Mouse (Mus musculus): ENCODE results near the gene Muc5b.
"Not testable (repeated sequence)": the region's sequence is repeated elsewhere in the genome, so short reads cannot be mapped to it uniquely, and the experiment has no call there.

The Muc5b gene

GRCm38 (mm10) chr7:141838779-141839178 lies at the start of gene Muc5b:
TSS of gene Muc5b (plus strand) at chr7:141839070.
- DNase-seq (ENCODE audit: low read depth, low spot score) = no peak

DNA sequence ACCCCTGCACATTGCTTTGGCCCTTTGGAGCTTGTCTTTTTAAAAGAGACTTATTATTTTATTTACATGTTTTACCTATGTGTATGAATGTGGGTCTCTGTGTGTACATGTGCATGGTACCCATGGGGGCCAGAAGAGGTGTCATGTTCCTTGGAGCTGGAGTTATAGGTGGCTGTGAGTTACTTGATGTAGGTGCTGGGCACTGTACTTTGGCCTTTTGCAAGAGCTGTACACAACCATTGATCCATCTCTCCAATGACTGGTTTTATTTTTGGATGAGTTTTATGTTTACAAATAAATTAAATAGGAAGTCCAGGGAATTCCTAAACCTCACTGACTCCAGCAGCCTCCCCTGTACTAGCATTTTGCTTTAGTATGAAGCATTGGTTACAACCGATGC lies 44.6 kb upstream of the Muc5b start:
- no peak for DNase-seq (ENCODE audit: low read depth, low spot score)

- DNase-seq (ENCODE audit: low read depth, low spot score) = no peak
Measured at GRCm38 (mm10) chr7:141803206-141803605, 35.7 kb upstream of the Muc5b start.

- DNase-seq (ENCODE audit: low read depth, low spot score) = no peak
Measured at GRCm38 (mm10) chr7:141805384-141805783, 33.5 kb upstream of the Muc5b start.

DNA sequence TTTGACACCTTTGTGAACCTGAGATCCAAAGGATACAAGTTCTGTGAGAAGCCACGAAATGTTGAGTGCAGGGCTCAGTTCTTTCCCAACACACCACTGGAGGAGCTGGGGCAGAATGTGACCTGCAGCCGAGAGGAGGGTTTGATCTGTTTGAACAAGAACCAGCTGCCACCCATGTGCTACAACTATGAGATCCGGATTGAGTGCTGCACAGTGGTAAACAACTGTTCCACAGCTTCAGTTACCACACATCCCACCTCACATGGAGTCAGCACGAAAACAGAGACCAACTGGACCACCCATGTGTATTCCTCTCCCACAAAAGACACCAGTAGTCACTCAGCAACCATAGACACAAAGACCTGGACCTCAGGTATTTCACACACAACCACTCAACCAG lies 31.0 kb upstream of the Muc5b start:
- DNase-seq (ENCODE audit: low read depth, low spot score) = not testable (repeated sequence)

DNA sequence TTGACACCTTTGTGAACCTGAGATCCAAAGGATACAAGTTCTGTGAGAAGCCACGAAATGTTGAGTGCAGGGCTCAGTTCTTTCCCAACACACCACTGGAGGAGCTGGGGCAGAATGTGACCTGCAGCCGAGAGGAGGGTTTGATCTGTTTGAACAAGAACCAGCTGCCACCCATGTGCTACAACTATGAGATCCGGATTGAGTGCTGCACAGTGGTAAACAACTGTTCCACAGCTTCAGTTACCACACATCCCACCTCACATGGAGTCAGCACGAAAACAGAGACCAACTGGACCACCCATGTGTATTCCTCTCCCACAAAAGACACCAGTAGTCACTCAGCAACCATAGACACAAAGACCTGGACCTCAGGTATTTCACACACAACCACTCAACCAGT lies 28.9 kb upstream of the Muc5b start:
- DNase-seq (ENCODE audit: low read depth, low spot score) = not testable (repeated sequence)

DNA sequence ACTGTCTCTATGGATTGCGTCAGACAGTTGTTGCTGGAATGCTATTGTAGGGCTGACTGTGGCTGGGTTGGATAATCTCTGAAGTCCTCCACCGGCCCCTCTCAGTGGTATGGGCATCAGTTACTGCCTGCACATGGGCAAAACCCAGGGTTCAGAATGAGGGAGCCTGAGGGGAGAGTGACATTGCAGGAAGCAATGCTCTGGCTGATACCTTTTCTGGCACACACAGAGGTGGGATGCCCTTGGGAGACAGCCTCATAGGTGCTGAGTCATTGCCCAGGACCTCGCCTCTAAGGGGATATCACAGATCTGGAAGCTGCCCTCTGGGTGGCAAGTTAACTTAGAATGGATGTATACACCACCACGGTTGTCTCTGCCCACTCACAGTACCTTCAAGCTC lies 25.5 kb upstream of the Muc5b start:
- no peak for DNase-seq (ENCODE audit: low read depth, low spot score)

DNA sequence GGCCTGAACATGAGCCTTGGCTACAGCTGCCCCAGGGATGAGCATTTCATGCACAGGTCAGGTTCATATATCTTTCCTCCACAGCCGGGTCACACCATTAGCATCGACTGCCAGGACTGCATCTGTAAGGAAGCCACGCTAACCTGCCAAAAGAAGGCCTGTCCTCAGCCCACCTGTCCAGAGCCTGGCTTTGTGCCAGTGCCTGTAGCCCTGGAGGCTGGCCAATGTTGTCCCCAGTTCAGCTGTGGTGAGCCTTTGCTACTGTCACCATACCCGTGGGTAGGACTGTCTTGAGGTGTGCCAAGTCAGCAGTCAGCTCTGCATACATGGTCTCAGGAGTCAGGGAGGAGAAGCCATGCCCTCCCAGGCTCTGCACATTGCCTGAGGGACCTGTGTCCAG lies 23.5 kb upstream of the Muc5b start:
- no peak for DNase-seq (ENCODE audit: low read depth, low spot score)

DNA sequence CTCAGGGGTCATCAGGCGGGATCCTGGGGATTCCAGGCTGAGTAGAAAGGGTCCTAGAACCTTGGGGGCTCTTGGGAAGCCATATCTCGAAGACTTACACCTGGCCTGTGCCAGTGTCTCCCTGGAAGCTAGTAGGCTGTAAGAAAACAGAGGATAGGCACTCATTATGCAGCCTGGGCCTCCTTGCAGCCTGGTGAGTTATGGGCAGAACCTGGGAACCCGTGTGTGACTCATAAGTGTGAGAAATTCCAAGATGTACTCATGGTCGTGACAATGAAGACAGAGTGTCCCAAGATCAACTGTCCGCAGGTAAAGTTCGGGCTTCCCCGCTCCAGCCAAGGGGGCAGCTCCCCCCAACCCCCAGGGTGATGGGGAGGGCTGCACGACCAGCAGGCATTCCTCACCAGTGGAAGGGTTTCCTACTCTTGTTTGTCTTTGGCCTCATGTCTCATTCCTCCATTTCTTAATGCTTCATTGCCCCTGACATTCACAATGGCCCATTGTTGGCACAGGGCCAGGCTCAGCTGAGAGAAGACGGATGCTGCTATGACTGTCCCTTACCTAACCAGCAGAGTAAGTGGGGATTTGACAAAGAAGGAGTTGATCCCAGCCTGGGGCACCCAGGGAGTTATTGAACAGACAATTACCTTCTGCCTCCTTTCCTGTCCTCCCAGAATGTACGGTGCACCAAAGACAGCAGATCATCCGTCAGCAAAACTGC lies 21.4 kb upstream of the Muc5b start:
- peak; percentile 4 for DNase-seq (ENCODE audit: low read depth, low spot score)

DNA sequence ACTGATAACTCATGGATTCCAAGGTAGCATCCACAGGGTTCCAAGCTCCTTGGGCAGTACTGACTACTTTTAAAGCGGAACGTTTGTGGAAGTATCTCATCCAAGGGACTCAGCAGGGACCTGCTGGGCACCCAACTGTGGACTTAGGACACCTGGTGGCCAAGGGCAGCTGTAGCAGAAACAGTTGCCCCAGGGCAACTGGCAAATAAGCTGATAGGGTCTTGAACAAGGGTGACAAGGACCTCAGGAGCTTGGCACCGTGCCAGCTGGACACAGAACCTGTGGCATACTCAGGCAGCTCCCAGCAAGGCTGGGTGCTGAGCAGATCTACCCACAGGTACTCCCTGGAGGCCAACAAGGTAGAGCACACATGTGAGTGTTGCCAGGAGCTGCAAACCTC lies 20.6 kb upstream of the Muc5b start:
- no peak for DNase-seq (ENCODE audit: low read depth, low spot score)

DNA sequence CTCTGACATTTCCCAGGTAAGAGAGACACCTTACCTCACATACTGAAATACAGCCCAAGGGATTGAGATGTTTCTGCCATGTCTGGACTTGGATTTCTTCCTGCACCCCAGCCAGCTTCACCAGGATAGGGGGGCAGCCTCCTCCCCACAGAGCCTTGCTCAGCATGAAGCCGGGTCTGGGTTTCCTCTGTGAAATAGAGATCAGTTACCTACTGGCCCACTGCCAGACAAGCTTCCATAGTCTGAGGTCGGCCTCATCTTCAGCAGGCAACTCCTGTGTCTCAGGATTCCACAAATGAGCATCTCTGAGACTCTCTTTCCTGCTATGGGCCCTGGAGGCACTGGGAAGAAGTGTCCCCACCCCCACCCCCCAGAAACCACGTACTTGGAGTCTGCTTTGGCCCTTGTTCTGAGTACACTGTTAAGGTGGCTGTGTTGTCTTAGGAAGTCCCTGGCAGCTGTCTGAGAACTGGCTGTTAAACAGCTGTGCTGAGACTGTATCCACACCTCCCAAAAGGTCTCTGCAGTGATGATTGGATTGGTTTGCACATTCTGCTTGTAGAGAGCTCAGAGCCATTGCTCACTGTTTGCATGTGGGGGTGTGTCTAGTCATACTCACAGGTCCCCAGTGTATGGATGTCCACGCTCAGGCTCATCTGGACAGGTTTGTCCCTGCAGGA lies 16.1 kb upstream of the Muc5b start:
- no peak for DNase-seq (ENCODE audit: low read depth, low spot score)

DNA sequence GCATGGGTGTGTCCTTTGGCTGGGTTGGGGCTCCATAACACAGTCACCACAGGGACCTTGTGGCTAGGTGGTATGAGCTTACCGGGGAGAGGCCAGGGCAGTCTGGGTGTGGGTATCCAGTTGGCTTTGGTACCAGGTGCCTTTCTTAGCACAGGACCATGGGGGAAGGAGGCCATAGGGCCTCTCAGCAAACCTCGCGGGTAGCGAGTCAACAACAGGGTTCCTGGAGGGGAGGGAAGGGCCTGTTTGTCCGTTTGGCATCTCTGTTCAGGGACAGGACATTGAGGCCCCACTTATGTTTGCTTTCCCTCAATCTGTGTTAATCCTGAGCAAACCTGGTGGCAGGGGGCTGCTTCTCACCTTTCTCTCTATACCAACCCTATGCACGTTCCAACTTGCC lies 15.2 kb upstream of the Muc5b start:
- no peak for DNase-seq (ENCODE audit: low read depth, low spot score)

DNA sequence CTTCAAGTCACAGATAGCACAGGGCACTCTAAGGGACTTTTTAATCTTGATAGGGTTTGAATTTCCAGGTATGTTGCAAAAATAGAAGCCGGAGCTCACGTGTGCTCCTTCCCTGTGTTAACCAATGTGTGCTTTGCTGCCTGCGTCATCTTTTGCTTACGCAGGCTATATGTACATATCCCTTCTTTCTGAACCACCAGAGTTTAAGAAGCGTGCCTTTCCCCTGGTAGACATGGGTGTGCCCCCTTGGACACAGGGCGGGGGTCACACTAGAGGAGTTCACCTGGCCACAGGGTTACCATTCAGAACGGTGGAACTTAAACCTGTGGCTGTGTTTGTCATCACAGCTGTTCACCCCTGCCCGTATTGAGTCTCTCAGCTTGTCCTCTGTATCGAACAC lies 14.5 kb upstream of the Muc5b start:
- no peak for DNase-seq (ENCODE audit: low read depth, low spot score)

DNA sequence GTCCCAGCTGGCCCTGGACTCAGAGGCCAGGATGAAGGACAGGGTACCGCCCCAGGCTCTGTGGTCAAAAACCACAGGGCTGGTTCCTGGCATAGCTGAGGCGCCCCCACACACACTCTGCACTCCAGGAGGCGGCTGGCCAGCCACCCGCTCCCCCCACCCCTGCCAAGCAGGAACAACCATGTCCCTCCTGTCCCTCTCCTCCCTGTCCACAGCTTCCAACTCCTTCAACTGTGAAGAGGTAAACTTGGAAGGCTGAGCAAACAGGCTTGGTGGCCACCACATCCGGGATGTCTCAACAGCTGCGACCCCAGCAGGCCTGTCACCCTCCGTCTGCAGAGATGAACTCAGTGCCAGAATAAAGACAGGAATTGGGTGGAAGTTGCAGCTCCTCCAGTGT lies 2.9 kb upstream of the Muc5b start:
- DNase-seq (ENCODE audit: low read depth, low spot score) = no peak

DNA sequence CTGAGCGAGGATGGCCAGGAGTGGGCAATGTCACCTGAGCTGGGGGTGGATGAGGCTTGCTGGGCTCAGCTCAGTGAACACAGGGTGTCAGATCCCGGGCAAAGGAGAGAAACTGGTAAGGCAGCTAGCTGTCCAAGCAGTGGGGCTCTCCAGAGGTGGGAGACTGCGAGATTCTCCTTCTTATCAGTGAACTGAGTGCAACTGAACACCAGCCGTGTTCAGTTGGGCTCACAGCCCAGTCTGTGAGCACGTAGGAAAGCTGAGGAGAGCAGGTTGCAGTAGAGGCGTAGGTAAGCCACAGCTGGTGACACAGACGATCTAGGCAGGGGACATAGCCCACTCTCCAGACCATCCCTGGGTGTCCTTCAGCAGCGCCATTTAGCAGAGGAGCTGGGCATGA lies 2.4 kb upstream of the Muc5b start:
- no peak for DNase-seq (ENCODE audit: low read depth, low spot score)

DNA sequence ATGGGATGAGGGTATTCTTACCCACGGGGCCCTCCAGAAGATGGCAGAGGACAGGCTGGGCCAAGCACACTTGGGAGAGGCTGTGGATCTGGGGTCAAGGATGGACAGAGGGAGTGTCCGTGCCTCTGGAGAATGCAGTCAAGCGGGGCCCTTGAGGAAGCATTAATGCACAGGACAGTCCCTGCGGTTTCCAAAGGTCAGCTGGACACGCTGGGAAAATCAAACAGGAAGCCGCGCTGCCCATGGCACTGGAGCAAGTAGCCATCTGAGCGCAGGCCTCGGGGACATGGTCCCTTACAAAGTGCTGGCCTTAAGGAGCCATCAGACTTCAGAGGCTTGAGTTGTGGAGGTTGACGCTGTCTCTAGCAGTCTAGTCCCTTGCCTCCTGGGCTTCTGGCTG lies 1.5 kb downstream of the Muc5b start:
- DNase-seq (ENCODE audit: low read depth, low spot score) = no peak

- DNase-seq (ENCODE audit: low read depth, low spot score) = no peak
Measured at GRCm38 (mm10) chr7:141861046-141861445, 22.2 kb downstream of the Muc5b start.

DNA sequence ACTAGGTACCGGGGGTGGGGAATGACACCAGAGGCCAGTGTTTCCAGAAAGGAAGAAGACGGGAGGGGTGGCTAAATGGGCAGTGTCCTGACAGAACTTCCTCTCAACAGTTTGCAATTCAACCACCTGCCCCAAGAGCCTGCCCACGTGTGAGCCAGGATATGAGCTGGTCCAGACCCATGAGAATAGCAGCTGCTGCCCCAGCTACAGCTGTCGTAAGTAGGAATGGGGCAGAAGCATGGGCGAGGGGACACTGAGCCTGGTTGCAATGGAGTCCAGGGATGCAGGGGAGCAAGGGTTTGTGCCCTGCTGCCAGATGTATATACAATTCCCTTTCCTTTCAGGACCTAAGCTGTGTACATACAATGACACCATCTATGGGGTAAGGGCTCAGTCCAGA lies 30.8 kb downstream of the Muc5b start:
- no peak for DNase-seq (ENCODE audit: low read depth, low spot score)

- DNase-seq (ENCODE audit: low read depth, low spot score) = no peak
Measured at GRCm38 (mm10) chr7:141870553-141870952, 31.7 kb downstream of the Muc5b start.

DNA sequence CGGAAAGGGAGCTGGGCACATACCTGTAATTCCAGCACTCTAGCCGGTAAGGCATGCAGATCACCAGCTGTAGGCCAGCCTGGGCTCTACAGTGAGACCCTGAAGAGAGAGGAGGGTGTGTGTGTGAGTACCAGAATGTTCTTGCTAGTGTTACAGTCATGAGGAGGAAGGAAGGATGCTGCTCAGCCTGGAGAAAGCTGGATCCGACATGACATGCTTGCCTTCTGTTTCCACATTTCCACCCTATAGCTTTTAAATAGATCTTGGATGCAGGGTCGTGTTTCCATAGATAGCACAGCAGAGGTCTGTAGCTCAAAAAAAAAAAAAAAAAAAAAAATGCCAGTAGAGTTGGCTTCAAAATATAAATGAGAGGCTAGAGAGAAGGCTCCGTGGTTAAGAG lies 36.0 kb downstream of the Muc5b start:
- no peak for DNase-seq (ENCODE audit: low read depth, low spot score)

DNA sequence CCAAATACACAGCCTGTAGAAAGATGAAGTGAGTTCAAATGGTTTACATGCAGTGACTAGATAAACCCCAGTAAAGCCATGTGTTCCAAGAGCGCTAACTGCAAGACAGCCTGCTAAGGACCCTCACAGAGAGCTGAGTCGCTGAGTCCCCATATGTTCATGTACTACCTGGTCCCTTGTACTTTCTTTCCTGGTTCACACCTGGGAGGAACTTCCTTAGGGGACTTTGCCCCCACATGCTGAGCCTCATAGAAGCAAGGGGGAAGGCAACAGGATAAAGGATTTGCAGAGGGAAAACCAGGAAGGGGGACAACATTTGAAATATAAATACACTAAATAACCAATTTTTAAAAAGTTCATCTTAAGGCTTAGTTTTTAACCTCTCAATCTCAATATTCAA lies 39.9 kb downstream of the Muc5b start:
- DNase-seq (ENCODE audit: low read depth, low spot score) = no peak

DNA sequence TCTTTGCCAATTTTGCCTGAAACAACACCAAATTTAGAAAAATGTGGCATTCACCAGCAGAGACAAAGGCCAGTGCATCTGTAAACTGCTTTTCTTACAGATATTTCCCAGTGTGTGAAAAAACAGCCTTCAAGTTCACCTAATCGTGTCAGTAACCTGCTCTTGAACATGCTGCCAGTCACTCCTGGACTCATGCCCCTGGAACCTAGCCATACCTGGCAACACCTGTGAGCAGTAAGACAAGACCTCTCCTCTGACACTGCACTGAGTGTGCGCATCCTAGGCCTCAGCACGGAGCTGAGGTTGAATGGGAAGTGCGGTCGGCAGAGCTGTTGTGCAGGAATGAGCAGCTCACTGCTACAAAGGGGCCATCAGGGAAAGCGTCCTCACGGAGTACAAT lies 53.3 kb downstream of the Muc5b start:
- DNase-seq (ENCODE audit: low read depth, low spot score) = no peak

- no peak for DNase-seq (ENCODE audit: low read depth, low spot score)
Measured at GRCm38 (mm10) chr7:141901825-141902224, 63.0 kb downstream of the Muc5b start.
